Mouse (Mus musculus) hindbrain, embryonic 13.5 days (tissue): ENCODE measurements around the gene Rasa2. TPM values are rescaled to one million over a fixed set of nuclear protein-coding genes. Genes with fewer than 3 reads are reported as not detected.
"Not testable (repeated sequence)": the region's sequence is repeated elsewhere in the genome, so short reads cannot be mapped to it uniquely, and the experiment has no call there.

ENCODE experiments used
- ATAC-seq: fragments of 200-750 bp; cut with Nextera tagmentation; 2 replicates; pipeline ENCODE4 v1.8.0; 2017; ENCODE audit warnings: moderate TSS enrichment; ENCODE audit not compliant: low FRiP score
- H3K27ac ChIP-seq: fragments of 300-500 bp; sonication (generic); 2 replicates; pipeline ENCODE4 v1.5.1; 2015; ENCODE audit warnings: inconsistent platforms, mild to moderate bottlenecking, moderate library complexity
- H3K27me3 ChIP-seq: fragments of 300-500 bp; sonication (generic); 2 replicates; pipeline ENCODE4 v1.6.1; 2015; ENCODE audit warnings: mild to moderate bottlenecking, inconsistent platforms
- H3K36me3 ChIP-seq: fragments of 300-500 bp; sonication (generic); 2 replicates; pipeline ENCODE4 v1.6.1; 2015; ENCODE audit warnings: mild to moderate bottlenecking, inconsistent platforms
- H3K4me1 ChIP-seq: fragments of 300-500 bp; sonication (generic); replicated peaks from 2 replicates; pipeline ENCODE4 v1.6.1; 2015; ENCODE audit warnings: inconsistent platforms
- H3K4me2 ChIP-seq: fragments of 300-500 bp; sonication (generic); 2 replicates; pipeline ENCODE4 v1.6.1; 2015; ENCODE audit warnings: inconsistent platforms, mild to moderate bottlenecking, moderate library complexity
- H3K4me3 ChIP-seq: fragments of 300-500 bp; sonication (generic); 2 replicates; pipeline ENCODE4 v1.5.1; 2015; ENCODE audit warnings: mild to moderate bottlenecking, inconsistent platforms
- H3K9ac ChIP-seq: fragments of 300-500 bp; sonication (generic); 2 replicates; pipeline ENCODE4 v1.6.1; 2015; ENCODE audit warnings: mild to moderate bottlenecking, inconsistent platforms
- H3K9me3 ChIP-seq: fragments of 300-500 bp; sonication (generic); 2 replicates; pipeline ENCODE4 v1.6.1; 2016; ENCODE audit warnings: inconsistent platforms
- WGBS: fragments of 180-500 bp; shearing (Covaris S2); methylation state at CpG from one replicate; pipeline ENCODE4 v1.1.7; 2015; 5-methylcytosine and 5-hydroxymethylcytosine counted together
- polyA plus RNA-seq: library from polyadenylated mRNA; unstranded; fragments of >200 nt; fragmentation: Nextera tagmentation; extraction: Ambion mirVana; gene quantifications from 2 replicates; pipeline ENCODE4 v1.2.1, GENCODE M21; 2015

The Rasa2 gene
- polyA plus RNA-seq, 1 experiment from 2014 or later, result 18.3 TPM

DNA sequence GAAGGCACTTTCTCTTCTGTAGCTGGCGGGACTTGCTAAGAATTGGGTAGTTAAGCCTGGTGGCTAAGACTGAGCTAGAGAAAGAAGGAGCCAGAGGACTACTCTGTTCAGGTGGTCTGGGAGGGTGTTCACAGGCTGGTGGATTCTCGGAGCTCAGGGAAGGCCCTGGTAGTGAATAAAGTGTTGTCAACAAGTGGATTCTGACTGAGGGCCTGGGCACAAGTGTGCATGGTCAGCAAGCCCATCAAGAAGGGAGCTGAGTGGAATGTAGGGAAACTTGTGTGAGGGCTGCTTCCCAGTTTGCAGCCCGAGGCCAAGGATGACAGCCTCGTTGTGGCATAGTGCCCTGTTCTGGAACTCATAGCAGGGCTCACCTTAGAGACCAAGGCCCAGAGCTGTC, 97.2 kb downstream of the Rasa2 start:
- Histone ChIP-seq H3K27me3 (no peaks in the 10 kb centered on the region), H3K4me3 (no peak overlapping the region), H3K4me2 (no peak overlapping the region), H3K9me3 (no peaks in the 10 kb centered on the region), H3K36me3 (0 out of 2 replicates have a peak, but pooled peaks cover 3% of the 10 kb centered on the region), H3K9ac (no peak overlapping the region), H3K27ac (no peak overlapping the region), H3K4me1 (peaks cover 19% of the 10 kb centered on the region)
- WGBS, result 93% methylated on average over 4 of the region's 4 CpGs
- no peak for ATAC-seq

DNA sequence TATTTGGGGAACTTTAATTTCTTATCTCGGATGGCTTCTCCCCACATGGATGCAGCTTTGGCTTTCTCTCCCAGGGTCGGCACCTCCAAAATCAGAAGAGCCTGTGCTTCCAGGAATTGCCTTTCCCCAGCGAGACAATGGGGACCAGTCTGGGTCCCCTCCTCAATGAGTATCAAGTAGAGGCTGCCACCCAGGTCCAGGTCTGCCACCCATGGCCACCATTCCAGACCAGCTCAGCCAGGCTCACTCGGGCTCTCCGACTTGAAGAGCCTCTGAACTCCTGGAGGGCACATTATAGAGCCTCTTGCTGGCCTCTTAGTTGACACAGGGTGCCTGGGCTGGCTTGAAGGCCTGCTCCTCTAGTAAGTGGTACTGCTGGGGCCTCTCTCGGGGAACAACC, 97.9 kb downstream of the Rasa2 start:
- H3K27me3 ChIP-seq, result no peaks in the 10 kb centered on the region
- H3K4me3 ChIP-seq, result no peak overlapping the region
- H3K9me3 ChIP-seq, result no peaks in the 10 kb centered on the region
- no peak overlapping the region for H3K9ac ChIP-seq
- no peak for ATAC-seq
- no peaks in the 10 kb centered on the region for H3K36me3 ChIP-seq
- no peak overlapping the region for H3K4me2 ChIP-seq
- no peak overlapping the region for H3K27ac ChIP-seq
- WGBS, result 79% methylated on average over 6 of the region's 6 CpGs
- peaks cover 19% of the 10 kb centered on the region for H3K4me1 ChIP-seq

- H3K9ac ChIP-seq, result no peak overlapping the region; the same call in 1 of the 2 replicates
- H3K4me2 ChIP-seq, result no peak overlapping the region
- H3K4me3 ChIP-seq, result no peak overlapping the region
- 84% methylated on average over 4 of the region's 4 CpGs for WGBS
- no peaks in the 10 kb centered on the region for H3K36me3 ChIP-seq
- no peaks in the 10 kb centered on the region for H3K9me3 ChIP-seq
- H3K27me3 ChIP-seq, result no peaks in the 10 kb centered on the region
- peaks cover 18% of the 10 kb centered on the region for H3K4me1 ChIP-seq
- no peak overlapping the region for H3K27ac ChIP-seq
- ATAC-seq, result no peak
These were observed 98.9 kb downstream of the Rasa2 start for GRCm38 (mm10) chr9:96532531-96532930.

DNA sequence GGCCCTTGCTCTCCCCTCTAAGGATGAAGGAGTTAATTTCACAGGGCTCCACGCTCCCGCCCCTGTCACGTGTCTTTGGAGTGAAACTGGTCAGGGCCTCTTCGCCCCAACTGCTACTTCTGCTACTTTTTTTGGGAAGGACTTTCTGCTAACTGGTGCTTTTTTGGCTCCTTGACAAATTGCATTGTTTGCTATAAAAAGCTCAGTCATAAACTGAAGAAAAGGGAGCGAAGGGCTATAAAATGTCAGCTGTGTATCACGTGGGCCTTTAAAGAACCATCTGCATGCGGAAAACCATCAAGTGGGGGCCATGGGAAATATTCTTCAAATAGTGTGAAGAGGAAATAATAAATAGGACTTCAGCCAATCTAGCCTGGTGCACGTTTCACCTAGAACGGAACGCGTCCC, 100.7 kb downstream of the Rasa2 start:
- Histone ChIP-seq H3K9ac (no peak overlapping the region), H3K9me3 (no peaks in the 10 kb centered on the region), H3K4me2 (no peak overlapping the region), H3K4me3 (no peak overlapping the region), H3K4me1 (peaks cover 9% of the 10 kb centered on the region), H3K27ac (no peak overlapping the region), H3K27me3 (no peaks in the 10 kb centered on the region), H3K36me3 (no peaks in the 10 kb centered on the region)
- ATAC-seq, result no peak
- 58% methylated on average over 11 of the region's 11 CpGs for WGBS

DNA sequence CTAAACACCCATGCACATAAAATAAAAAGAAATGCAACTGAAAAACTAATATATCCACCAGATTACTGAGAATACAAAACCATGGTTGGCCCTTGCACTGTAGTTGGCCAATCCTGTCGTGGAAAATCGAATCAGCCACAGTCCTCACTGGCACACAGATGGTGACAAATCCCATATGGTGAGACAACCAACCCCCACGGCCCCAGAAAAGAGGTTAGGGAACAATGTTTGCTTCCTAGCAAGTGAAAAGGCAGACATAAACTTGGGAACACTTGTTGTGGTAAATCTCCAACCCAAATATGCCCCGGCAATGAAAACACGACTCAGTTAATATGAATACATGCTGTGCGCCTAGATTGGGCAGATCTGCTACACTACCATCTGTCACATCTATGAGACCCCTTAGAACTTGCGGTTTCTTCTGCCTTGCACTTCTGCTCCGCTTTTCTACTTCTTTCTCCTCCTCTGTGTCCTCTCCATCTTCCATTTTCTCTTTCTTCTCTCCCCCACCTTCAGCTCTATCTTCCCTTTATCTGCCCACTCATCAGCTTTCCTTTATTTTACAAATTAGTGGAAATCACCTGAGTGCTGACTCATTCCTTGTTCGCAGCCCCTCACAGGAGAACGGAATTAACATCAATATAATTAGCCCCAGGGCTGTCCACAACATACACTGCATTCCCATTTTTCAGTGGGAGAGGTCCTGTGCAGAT, 101.3 kb downstream of the Rasa2 start:
- Histone ChIP-seq H3K4me2 (no peak overlapping the region), H3K9me3 (no peaks in the 10 kb centered on the region), H3K4me3 (no peak overlapping the region), H3K27me3 (no peaks in the 10 kb centered on the region), H3K9ac (no peak overlapping the region), H3K27ac (no peak overlapping the region), H3K36me3 (no peaks in the 10 kb centered on the region), H3K4me1 (peaks cover 13% of the 10 kb centered on the region)
- ATAC-seq, result no peak
- 60% methylated on average over 10 of the region's 10 CpGs for WGBS

DNA sequence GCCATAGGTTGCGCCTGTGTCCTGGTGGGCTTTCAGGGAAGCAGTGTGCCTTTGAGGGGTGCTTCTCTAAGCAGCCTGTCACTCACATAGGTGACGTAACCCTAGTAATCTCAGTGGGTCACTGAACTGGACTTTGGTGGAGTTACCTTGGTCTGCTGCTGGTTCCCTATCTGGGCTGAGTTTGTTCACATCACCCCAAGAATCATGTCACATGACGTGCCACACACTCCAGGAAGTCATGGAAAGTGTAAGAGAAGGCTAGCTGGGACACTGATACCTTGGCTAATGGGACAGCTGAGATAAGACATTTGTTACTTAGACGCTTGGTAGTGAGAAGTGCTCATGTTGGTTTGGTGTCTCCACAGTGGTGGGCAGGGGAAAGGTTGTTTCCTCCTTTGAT, 105.4 kb downstream of the Rasa2 start:
- Histone ChIP-seq H3K36me3 (no peaks in the 10 kb centered on the region), H3K4me1 (peaks cover 16% of the 10 kb centered on the region), H3K27me3 (no peaks in the 10 kb centered on the region), H3K9me3 (no peaks in the 10 kb centered on the region), H3K27ac (no peak overlapping the region), H3K9ac (no peak overlapping the region), H3K4me3 (no peak overlapping the region), H3K4me2 (no peak overlapping the region)
- WGBS, result 87% methylated on average over 4 of the region's 4 CpGs
- no peak for ATAC-seq

- H3K4me3 ChIP-seq, result no peak within 1 kb of the TSS
- no peaks in the 10 kb centered on the region for H3K36me3 ChIP-seq
- peaks cover 9% of the 10 kb centered on the region; the same call in 1 of the 2 replicates for H3K4me1 ChIP-seq
- no peaks in the 10 kb centered on the region for H3K27me3 ChIP-seq
- no peak within 1 kb of the TSS for H3K9ac ChIP-seq
- 65% methylated on average over 12 of the region's 12 CpGs for WGBS
- H3K9me3 ChIP-seq, result no peaks in the 10 kb centered on the region
- no peak within 1 kb of the TSS for H3K27ac ChIP-seq
- no peak for ATAC-seq
- no peak within 1 kb of the TSS for H3K4me2 ChIP-seq
These were observed 106.4 kb downstream of the Rasa2 start, which contains the start of gene Gm28729 for GRCm38 (mm10) chr9:96524972-96525506. Gene Gm28729, minus strand, starts transcription at chr9:96525264.

DNA sequence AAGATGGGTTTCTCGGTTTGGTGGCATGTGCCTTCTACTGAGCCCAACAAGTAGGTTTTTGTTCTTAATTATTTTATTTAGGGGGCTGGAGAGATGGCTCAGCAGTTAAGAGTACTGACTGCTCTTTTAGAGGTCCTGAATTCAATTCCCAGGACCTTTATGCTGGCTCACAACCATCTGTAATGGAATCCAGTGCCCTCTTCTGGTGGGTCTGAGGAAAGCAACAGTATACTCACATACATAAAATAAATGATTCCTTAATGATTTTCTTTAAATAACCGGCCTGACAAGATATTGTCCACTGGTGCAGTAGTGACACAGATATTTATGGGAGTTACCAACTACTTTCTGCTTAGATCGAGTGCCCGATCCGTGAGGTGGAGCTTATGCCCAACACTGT, 108.3 kb downstream of the Rasa2 start:
- Histone ChIP-seq H3K9ac (no peak overlapping the region), H3K9me3 (no peaks in the 10 kb centered on the region), H3K4me3 (no peak overlapping the region), H3K4me1 (peaks cover 7% of the 10 kb centered on the region; the same call in 1 of the 2 replicates), H3K4me2 (no peak overlapping the region), H3K27me3 (no peaks in the 10 kb centered on the region), H3K36me3 (no peaks in the 10 kb centered on the region), H3K27ac (no peak overlapping the region)
- WGBS, result 90% methylated on average over 5 of the region's 5 CpGs
- ATAC-seq, result no peak

DNA sequence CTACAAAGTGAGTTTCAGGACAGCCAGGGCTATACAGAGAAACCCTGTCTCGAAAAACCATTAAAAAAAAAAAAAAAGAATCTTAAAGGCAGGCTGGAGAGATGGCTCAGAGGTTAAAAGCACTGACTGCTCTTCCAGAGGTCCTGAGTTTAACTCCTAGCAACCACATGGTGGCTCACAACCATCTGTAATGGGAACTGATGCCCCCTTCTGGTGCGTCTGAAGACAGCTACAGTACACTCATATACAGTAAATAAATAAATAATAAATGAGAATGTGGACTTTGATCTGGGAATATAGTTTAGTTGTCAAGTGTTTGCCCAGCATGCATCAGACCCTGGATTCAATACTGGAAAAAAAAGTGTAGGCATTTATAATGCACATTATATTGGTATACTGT, 109.8 kb downstream of the Rasa2 start:
- ATAC-seq, H3K27ac ChIP-seq, H3K4me3 ChIP-seq, H3K9ac ChIP-seq, H3K9me3 ChIP-seq, H3K4me1 ChIP-seq, H3K4me2 ChIP-seq, H3K27me3 ChIP-seq, H3K36me3 ChIP-seq: not testable (repeated sequence)
- 86% methylated on average over 2 of the region's 2 CpGs for WGBS

GRCm38 (mm10) chr9:96517429-96517828, 114.0 kb downstream of the Rasa2 start:
- Histone ChIP-seq H3K9ac (no peak overlapping the region), H3K9me3 (no peaks in the 10 kb centered on the region), H3K27me3 (no peaks in the 10 kb centered on the region), H3K4me1 (no peaks in the 10 kb centered on the region), H3K36me3 (no peaks in the 10 kb centered on the region), H3K4me2 (no peak overlapping the region), H3K27ac (no peak overlapping the region), H3K4me3 (no peak overlapping the region)
- no peak for ATAC-seq
- 38% methylated on average over 4 of the region's 4 CpGs for WGBS

DNA sequence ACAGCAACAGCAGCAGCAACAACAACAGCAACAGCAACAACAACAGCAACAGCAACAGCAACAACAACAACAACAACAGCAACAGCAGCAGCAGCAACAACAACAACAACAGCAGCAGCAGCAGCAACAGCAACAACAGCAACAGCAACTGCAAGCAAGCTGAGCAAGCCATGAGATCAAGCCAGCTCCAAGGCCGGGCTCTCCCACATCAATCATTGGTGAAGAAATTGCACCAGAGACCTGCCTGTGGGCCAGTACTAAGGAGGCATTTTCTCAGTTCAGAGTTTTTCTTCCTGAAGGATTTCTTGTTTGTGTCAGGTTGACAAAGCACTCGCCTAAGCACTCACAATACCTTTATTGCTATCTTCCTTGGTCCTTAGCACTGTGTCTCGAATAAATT, 114.6 kb downstream of the Rasa2 start:
- no peaks in the 10 kb centered on the region for H3K4me1 ChIP-seq
- H3K27ac ChIP-seq, result no peak overlapping the region
- 69% methylated on average over 3 of the region's 3 CpGs for WGBS
- no peak for ATAC-seq
- no peaks in the 10 kb centered on the region for H3K9me3 ChIP-seq
- H3K4me2 ChIP-seq, result no peak overlapping the region
- H3K4me3 ChIP-seq, result no peak overlapping the region
- no peaks in the 10 kb centered on the region for H3K36me3 ChIP-seq
- H3K27me3 ChIP-seq, result no peaks in the 10 kb centered on the region
- no peak overlapping the region for H3K9ac ChIP-seq

- Histone ChIP-seq H3K9ac (no peak overlapping the region), H3K4me3 (no peak overlapping the region), H3K4me1 (no peaks in the 10 kb centered on the region), H3K4me2 (no peak overlapping the region), H3K27me3 (no peaks in the 10 kb centered on the region), H3K9me3 (no peaks in the 10 kb centered on the region), H3K27ac (no peak overlapping the region), H3K36me3 (no peaks in the 10 kb centered on the region)
- WGBS, result 92% methylated on average over 5 of the region's 5 CpGs
- no peak for ATAC-seq
These were observed 115.7 kb downstream of the Rasa2 start for GRCm38 (mm10) chr9:96515737-96516136.

DNA sequence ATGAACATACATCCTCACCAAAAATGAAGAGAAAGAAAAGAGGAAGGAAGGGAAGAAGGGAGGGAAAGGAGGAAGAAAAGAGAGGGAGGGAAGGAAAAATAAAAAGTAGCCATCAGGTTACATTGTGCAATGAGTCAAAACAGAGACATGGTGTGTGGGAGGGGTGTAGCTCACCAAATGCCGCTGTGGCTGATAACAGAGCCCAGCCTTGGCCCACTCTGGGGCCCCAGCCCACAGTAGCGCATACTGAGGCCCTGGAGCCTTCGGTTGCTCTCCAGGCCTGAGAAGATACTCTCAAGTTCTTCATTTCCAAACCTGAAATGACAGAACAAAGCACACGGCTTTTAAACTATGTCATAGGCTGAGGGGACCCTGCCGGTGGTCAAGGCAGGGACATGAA, 117.1 kb downstream of the Rasa2 start:
- no peak overlapping the region for H3K9ac ChIP-seq
- 87% methylated on average over 5 of the region's 5 CpGs for WGBS
- H3K9me3 ChIP-seq, result no peaks in the 10 kb centered on the region
- no peak for ATAC-seq
- no peak overlapping the region for H3K4me2 ChIP-seq
- H3K4me1 ChIP-seq, result no peaks in the 10 kb centered on the region
- no peak overlapping the region for H3K4me3 ChIP-seq
- H3K27me3 ChIP-seq, result no peaks in the 10 kb centered on the region
- H3K27ac ChIP-seq, result no peak overlapping the region
- H3K36me3 ChIP-seq, result no peaks in the 10 kb centered on the region
